Mouse (Mus musculus) urinary bladder, postnatal 14 days (tissue): ENCODE measurements at regions not wholly inside any gene's neighbourhood (a gene's known extent, or its start where the extent isn't known, plus 50 kb on each side); places are given as distances from the start of the nearest gene placed in this dataset.
"Not testable (repeated sequence)": the region's sequence is repeated elsewhere in the genome, so short reads cannot be mapped to it uniquely, and the experiment has no call there.

ENCODE experiments used
- DNase-seq: peaks from one replicate; pipeline ENCODE4 v3.0.0; 2021; ENCODE audit warnings: low spot score

DNA sequence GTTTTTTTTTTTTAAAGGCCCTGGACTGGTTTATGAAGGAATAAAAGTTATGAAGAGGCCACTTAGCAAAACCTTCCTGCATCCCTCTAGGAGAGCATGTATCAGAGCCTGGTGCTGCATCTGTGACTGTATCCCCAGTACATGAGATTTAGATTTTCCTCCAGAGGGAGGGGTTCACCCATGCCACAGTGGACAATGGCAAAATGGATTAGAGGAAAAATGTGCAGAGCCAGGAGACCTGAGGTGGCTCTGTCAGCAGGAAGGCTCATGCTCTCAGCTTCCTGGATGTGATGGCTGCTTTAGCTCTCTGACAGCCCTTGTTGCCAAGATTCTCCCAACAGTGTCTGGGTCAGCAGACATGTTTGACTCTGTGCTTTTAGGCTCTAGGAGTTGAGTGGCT lies 298.2 kb downstream of the Eipr1 start:
- no peak for DNase-seq

DNA sequence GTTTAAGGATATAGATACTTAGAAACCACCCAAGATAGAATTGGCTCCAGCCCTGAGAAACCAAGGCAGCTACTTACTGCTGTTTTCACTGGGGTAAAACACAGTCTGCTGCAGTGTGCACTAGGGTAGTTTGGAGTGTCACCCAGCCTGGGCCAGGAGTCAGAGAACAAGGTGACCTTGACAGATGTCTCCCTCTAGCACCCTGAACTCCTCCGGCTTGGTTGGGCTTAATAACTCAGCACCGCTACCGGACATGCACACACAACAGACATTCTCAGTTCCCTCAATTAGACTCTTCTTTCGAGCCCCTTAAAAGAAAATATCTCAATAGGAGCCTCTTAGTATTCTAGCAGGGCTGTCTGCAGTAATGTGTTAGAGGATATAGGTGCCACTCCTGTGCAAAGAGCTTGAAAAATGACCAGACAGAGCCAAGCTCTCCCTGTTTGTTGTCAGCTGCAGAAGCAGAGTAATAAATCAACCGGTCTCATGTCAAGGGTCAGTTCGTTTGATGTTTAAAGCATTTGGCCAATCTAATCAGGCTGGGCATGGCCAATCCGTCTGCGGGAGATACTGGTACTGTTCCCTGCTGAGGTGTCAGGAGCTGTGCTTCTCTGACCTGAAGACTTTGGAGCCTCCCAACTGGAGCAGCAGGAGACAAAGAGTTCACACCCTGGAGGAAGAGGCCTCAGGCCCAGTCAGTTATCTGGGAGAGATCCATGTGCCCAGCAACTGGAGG lies 299.1 kb downstream of the Eipr1 start:
- no peak for DNase-seq

DNA sequence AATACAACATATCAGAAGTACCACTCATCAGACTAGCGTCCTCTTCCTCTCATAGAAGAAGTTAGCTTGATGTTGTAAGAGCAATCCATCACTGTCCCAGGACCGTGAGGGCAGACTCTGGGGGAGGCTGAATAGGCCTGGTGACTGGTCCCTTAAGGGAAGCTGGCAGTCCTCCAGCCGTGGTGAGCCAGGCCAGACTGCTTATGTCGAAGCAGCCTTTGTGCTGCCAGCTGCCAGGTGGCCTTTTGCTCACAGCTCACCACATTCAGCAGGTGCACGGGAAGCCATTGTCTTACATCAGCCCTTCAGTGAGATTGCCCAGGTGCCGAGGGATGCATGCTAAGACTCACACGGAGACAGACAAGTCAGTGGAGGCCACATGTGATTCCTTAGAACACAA lies 302.8 kb downstream of the Eipr1 start:
- DNase-seq = no peak

DNA sequence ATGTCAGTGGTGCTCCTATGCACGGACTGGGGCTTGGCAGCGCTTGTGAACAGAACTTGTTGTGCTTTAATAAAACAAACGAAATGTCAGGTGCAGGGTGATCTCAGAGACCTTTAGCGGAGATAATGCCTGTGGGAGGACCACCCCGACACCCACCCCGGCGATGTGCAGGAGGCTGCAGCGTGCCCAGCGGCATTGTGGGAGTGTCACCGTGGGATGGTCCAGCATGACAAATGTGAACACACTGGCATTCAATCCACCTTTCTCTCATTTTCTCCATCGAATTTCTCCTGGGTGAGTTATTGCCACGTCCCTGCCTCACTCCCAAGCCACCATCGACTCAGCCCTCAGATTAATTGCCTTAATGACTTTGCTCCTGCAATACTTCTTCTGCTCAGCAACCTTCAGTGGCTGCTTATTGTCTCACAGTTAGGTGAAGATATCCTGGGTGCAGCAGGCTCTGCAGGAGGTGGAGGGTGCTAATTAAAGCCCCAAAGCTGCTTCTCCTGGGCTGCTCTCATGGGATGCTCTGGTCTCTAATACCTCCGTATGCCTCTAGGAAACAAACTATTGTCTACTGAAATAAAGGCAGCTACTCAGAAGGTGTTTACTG lies 310.5 kb downstream of the Eipr1 start:
- no peak for DNase-seq

DNA sequence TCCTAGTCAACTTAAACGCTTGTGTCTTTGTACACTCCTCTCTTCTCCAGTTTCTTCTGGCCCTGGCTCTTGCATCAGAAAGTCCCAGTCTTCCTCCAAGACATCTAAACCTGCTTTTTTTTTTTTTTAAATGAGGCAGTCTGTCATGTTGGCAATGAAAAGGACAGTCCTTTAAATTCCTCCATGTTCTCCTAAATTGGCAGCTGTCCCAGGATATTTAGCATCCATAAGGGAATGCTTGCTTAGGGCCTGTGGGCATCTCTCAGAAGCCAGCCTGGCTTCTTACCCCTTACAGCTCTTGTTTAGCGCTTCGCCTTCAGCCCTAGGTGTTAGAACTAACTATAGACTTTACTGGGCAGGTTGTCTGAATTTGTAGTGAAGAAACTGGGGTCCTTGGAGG lies 311.2 kb downstream of the Eipr1 start:
- no peak for DNase-seq

DNA sequence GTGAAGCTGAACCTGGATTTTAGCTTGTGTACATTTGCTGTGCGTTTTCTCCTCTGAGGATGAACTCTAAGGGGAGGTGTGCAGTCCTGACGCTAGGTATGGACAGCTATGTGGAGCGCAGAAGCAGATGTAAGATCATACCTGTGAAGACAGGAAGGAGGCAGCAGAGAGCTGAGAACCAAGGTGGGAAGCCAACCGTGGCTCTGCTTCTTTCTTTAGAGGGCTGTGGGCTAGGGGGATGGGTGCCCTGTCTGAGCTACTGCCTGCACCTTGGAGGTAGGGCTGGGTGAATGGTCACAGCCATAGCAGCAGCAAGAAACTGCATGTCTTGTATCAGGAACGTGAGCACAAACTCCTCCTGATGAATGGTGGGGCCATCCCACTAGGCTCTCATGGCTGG lies 316.6 kb downstream of the Eipr1 start:
- DNase-seq = no peak

DNA sequence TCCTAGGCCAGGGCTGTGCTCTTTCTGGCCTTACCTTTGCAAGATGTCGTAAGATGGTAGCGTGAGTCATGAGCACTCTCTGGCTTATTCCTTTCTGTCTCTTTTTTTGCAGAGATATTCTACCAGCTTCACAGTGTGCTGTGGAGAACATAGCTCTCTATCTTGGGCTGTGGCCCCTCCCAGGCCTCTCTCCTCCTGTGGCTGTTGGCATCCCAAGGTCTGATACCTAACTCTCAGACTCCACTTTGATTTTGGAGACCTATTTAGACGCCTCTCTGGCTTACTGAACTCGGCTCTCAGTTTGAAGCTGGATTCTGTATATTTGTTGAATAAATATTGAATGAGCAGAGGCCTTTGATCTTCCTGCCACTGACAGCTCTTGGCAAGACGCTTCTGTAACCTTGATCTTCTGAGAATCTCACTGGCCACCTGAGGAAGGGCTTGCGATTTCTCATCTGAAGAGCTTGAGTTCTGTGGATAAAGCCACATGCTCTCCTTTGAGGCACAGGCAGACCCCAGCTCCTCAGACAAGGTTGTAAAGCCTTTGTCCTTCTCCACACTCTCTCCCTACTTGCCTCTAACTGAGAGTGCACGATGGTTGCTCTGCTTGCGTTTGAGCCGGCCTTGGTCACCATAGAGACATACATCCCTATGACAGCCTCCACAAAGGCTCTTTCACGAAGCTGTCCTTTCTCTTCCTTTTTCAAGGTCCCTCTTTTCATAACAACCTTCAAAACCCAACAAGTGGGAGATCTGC lies 323.7 kb downstream of the Eipr1 start:
- no peak for DNase-seq

DNA sequence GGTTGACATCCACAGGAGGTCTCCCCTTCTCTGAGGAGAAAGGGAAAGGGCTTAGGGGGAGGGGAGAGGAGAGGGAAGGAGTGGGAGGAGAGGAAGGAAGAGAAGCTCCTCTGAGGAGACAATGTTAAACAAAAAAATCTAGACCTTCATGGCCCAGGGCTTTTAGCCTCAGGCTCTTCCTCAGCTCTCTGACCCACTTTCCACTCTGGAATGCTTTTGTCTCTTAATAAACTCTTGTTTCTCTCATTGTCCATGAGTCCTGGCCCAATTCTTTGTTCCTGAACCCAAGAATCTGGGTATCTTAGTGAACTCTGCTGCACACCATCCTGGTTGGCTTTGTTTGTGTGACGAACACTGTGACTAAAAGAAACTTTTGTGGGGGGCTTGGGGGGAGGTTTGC lies 325.0 kb downstream of the Eipr1 start:
- no peak for DNase-seq

DNA sequence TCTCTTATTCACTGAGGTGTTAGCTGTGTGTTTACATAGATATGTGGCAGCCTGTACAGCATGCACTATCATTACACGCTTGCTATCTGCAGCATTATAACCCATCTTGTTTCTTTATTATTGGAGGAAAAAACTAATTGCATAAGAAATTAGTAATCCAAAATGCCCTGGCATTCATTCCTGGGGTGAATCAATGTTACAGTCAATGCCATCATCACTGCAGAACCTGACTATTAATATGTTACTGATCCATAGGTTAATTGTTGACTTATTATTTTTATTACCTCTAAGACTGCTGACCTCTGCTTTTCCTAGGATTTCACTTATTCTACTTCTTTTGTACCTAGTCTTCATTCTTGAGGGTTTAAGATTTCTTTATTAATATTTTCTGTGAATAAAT lies 327.4 kb downstream of the Eipr1 start:
- DNase-seq = no peak

DNA sequence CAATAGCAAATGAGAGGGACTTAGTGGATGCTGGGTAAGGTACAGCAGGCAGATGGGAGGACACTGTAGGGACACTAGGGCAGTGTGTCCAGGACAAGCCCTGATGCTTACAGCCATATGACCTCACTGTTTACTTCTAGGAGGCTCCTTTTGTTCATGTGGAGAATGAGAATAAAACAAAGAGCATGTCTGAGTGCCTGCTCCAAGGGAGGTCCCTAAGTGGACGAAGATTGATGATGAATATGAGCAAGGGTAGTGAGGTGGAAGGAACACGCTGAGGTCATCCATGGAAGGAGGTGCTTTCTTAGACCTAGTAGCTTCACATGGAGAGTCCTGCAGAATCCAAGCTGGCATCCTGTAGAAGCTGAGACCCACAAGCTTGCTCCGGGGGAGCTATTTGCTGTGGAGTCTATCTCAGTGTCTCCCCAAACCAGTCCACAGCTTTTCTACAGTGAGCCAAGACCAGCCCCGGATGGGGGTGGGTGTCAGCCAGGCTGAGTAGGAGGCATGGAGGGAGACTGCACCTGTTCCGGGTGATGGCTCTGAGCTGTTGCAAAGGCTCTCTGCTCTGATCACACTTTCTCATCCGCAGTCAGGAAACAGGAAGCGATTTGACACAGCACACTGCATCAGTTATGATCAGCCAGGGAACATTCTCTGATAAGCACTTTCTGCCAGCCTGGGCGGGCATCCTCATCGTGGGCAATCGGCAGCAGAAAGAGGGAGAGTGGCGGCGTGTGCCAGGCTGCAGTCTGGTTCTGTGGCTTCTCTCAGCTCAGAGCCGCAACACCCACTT lies 332.0 kb downstream of the Eipr1 start:
- no peak for DNase-seq

DNA sequence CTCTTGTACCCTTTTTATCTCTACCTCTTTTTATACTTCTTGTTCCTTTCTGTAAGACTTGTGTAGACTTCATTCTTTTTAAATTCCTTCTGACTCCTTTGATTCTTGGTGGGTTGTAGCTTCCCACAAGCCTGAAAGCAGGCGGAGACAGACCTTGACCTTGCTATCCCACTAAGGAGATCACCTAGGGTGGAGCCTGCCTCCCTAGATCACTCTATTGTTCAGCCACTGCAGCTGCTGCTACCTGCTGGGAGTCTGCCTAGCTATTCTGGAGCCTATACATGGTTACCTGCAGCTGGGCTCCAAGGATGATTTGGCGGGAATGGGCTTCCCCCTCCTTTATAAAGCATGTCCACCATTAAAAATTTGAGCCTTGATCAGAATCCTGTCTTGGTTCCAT lies 335.6 kb downstream of the Eipr1 start:
- not testable (repeated sequence) for DNase-seq

DNA sequence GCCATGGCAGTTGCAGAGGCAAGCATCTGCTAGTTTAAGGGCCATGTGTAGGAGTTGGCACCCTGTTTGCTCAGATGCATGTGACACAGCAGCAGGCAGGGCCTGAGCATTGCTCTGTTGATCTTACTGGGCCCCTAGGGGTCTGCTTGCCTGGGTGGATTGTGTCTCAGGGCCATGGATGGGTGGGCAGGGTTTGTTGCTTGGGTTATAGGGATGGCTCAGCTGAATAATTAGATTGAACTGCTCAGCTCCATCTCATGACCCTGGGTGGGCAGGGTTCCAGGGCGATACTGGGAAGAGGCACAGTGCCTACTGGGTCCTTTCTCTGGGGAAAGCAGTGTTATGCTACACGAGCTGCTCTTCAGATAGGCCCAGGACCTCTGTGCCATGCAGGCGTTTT lies 338.0 kb downstream of the Eipr1 start:
- DNase-seq = no peak

DNA sequence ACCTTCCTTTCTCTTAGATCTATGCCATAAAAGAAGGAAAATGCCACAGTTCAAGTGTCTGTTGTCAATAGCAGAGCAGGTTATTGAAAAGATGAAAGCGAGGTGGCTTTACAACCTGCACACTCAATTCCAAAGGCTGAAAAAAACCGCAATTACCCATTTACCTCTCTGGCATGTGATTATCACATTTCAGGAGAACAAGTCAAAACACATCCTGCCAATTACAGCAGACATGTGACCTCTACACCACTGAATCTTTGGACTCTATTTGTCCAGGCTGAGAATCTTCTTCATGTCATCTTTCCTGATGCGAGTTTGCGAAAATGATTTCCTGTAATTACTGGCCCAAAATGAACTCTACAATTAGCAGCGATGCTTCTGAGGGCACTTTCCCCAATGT lies 338.8 kb downstream of the Eipr1 start:
- no peak for DNase-seq

DNA sequence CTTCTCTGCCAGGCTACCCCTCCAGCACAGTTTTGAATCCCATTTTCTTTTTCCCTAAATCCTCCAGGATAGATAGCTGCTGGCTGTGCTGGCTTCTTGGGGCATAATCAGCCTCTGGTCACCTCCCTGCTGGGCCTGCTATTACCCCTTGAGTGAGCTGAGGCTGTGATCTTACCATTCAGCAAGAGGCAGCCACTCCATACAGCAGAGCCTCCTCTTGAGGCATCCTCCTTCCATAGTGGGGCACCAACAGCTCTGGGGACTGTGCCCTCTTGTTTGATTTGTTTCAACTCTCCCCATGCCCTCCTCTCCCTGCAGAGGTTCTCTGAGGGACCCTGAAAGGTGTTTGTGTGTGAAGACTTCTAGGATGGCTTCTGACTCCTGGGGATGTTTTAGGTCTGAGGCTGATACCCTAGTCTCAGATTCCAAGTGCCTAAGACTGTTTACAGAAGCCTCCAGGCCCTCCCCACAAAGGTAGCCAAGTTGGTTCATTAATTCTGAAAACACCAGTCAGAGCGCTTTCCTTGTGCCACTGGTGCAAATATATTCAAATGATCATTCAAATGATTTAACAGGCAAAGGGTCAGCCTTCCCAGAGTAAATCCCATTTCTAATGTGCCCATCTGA lies 343.9 kb downstream of the Eipr1 start:
- DNase-seq = no peak

DNA sequence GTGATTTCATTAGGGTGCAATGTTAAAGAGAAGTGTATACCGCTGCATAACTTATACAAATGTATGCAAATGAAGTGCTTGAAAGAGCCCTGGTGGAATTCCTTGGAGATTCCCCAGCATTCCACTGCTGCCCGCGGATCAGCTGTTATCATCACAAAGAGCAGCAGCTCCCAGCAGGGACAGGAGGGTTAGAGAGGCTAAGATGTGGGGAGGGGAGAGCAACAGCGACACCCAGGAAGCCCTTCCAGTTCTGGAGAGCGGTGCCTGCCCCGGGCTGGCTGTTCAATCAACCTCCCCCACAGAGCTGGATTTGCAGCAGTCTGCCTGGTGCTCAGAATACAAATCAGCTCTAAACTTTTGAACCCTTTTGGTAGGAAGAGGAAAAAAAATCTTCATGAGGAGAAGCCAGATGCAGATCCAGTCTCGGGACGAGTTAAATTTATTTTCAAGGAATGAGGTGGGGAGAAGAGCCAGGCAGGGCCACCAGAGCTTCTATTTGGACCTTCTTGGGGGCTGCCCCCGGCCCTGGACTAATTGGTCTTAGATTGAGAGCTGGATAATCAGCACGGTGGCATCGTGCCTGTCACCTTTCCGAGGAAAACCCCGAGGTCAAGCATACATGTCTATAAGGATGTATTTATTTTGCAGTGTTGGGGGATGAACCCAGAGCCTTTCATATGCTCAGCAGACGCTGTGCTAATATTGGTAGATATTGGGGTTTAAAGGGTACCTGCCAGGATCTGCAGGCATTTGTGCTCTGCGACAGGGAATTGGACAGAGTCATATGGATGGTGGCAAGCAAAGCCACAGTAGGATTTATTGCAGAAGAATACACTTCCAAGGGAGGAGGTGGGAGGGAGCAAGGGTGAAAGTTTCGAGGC lies 344.7 kb downstream of the Eipr1 start:
- DNase-seq = no peak

DNA sequence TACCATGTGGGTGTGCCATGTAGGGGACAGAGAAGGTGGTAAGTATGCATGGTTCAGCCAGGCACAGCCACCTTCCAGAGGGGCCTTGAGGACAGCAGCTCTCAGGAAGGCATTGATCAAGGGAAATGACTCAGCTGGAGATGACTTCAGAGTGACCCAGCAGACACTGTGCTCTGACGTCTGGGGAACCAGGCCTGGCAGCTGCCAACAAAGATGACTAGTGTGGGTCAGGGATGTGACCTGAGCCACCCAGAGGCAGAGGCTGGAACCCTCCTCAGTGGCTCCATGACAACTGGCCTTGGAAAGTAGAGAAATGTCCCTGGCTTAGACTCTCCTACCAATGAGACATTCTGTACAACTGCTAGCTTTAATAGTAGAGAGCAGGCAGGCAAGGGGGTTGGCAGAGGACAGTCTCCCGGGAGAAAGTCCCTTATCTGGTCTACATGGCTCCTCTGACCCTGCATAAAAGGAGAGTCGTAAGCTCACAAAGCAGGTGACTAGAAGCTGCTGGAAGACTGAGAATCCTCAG lies 348.5 kb downstream of the Eipr1 start:
- DNase-seq = no peak

DNA sequence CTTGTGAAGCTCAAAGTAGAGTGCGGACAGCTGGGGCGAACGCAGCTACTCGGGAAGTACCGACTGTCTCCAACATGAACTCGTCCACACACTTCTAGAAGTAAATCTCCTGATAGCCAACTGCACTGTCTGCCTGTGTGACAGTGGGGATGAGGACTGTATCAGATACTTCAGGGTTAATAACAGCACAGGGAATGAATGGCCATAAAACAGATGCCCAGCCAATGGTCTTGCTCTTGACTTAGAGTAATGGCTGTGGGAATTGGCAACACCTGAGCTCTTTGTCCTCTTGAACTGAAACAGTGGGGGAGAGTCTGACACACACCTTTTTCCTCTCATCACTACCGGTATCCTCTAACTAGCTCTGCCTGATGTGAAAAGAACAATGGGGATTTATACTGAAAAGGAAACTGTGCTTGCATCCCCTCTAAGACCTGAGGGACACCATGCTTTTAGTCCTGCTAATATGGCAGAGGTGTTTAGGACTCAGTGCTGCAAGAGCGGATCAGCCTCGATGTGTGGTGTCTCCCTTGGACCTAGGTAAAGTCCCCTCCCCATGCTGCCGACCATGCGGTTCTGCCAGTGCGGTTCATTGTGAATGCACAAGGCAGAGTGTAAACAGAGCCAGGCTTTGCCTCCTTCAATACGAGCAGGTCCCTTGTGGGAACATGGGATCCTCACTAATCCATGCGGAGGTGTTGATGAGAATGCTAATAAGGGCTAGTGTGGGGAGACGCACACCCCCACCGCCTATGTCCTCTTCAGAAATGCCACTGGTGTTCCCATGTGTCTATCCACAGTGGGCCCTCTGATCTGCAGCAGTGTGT lies 355.5 kb downstream of the Eipr1 start:
- no peak for DNase-seq

DNA sequence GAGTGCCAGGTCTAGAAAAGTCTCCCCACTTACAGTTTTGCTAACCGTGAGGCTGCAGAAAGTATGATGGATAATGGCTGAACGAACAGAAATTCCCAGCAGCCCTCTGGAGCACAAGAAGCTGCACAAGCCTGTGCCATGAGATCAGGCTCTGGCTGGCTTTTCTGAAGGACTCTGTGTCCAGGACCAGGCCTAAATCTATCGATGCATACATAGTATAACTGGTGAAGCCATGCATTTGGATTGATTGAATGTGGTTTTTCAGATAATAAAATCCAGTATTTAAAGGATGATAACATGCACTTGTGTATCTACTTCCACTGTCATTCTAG lies 356.1 kb downstream of the Eipr1 start:
- DNase-seq = no peak

DNA sequence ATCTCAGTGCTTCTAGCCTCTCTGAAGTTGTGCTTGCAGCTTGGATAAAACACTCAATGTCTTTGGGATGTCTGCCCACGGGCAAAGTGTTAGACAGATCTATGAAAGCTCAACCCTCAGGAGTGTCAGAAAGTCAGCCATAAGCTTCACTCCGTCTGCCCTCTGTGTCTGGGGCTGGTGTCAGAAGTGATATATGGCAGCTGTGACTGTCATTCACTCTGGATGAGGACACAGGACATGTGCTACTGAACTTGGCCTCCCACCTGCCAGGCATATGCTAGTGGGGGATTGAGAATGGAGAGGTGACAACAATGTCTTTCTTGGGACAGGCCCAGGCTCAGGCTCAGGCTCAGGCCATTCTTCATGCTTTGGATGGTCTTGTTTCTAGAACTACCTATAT lies 366.7 kb downstream of the Eipr1 start:
- no peak for DNase-seq

DNA sequence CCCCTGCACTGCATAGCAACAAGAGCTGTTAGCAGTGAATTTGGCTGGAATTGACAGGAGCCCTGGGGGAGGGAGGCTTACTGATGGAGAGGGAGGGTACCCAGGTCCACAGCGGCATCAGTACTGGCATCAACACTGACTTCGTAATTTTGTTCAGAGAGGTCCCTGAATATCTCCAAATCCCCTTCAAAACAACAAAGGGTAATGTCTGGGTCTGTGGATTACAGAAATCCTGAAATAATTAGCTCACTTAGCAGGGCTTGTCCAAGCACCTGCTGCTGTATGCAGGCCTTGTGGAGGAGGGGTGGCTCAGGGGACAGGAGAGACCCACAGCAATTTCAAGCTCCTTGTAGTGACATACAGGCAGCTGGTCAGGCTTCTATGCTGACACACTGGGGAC lies 369.6 kb downstream of the Eipr1 start:
- no peak for DNase-seq
